Mouse (Mus musculus): ENCODE data around the gene Serpina3b.
"Not testable (repeated sequence)": the region's sequence is repeated elsewhere in the genome, so short reads cannot be mapped to it uniquely, and the experiment has no call there.

Serpina3b gene

GRCm38 (mm10) chr12:104127696-104128095 is at the start of gene Serpina3b:
Serpina3b (plus strand) TSS chr12:104127996.
- no peak for DNase-seq (ENCODE audit: low read depth)

- no peak for DNase-seq (ENCODE audit: low read depth)
Measured at GRCm38 (mm10) chr12:104090119-104090518, 37.7 kb upstream of the Serpina3b start.

GRCm38 (mm10) chr12:104091303-104091702 is 36.5 kb upstream of the Serpina3b start:
- DNase-seq (ENCODE audit: low read depth) = no peak

GRCm38 (mm10) chr12:104100768-104101167 is 27.0 kb upstream of the Serpina3b start, which contains the start of gene Serpina5:
Serpina5 (plus strand) TSS chr12:104101113.
- DNase-seq (ENCODE audit: low read depth) = no peak

GRCm38 (mm10) chr12:104105847-104106246 is 21.9 kb upstream of the Serpina3b start:
- DNase-seq (ENCODE audit: low read depth) = no peak

GRCm38 (mm10) chr12:104106919-104107318 is 20.9 kb upstream of the Serpina3b start:
- no peak for DNase-seq (ENCODE audit: low read depth)

- no peak for DNase-seq (ENCODE audit: low read depth)
Measured at GRCm38 (mm10) chr12:104108507-104108906, 19.3 kb upstream of the Serpina3b start.

- not testable (repeated sequence) for DNase-seq (ENCODE audit: low read depth)
Measured at GRCm38 (mm10) chr12:104112333-104112732, 15.5 kb upstream of the Serpina3b start, which contains the start of gene Serpina3a. Serpina3a (plus strand) TSS chr12:104112724.

- DNase-seq (ENCODE audit: low read depth) = no peak
Measured at GRCm38 (mm10) chr12:104114921-104115579, 12.7 kb upstream of the Serpina3b start.

GRCm38 (mm10) chr12:104123097-104123496 is 4.7 kb upstream of the Serpina3b start:
- DNase-seq (ENCODE audit: low read depth) = no peak

GRCm38 (mm10) chr12:104123996-104124395 is 3.8 kb upstream of the Serpina3b start:
- no peak for DNase-seq (ENCODE audit: low read depth)

- DNase-seq (ENCODE audit: low read depth) = no peak
Measured at GRCm38 (mm10) chr12:104125021-104125560, 2.7 kb upstream of the Serpina3b start.

GRCm38 (mm10) chr12:104131041-104131440 is 3.2 kb downstream of the Serpina3b start:
- DNase-seq (ENCODE audit: low read depth) = no peak

GRCm38 (mm10) chr12:104138216-104138615 is 10.4 kb downstream of the Serpina3b start:
- DNase-seq (ENCODE audit: low read depth) = no peak

GRCm38 (mm10) chr12:104140543-104141103 is 12.8 kb downstream of the Serpina3b start:
- no peak for DNase-seq (ENCODE audit: low read depth)

GRCm38 (mm10) chr12:104141506-104141905 is 13.7 kb downstream of the Serpina3b start:
- no peak for DNase-seq (ENCODE audit: low read depth)

- DNase-seq (ENCODE audit: low read depth) = no peak
Measured at GRCm38 (mm10) chr12:104142427-104142826, 14.6 kb downstream of the Serpina3b start.

GRCm38 (mm10) chr12:104143286-104143685 is 15.5 kb downstream of the Serpina3b start:
- DNase-seq (ENCODE audit: low read depth) = no peak

- no peak for DNase-seq (ENCODE audit: low read depth)
Measured at GRCm38 (mm10) chr12:104145571-104145970, 17.8 kb downstream of the Serpina3b start.

GRCm38 (mm10) chr12:104151989-104152388 is 24.2 kb downstream of the Serpina3b start:
- DNase-seq (ENCODE audit: low read depth) = no peak

- DNase-seq (ENCODE audit: low read depth) = no peak
Measured at GRCm38 (mm10) chr12:104153041-104153645, 25.3 kb downstream of the Serpina3b start.

- no peak for DNase-seq (ENCODE audit: low read depth)
Measured at GRCm38 (mm10) chr12:104153656-104154055, 25.9 kb downstream of the Serpina3b start, which contains the start of gene Serpina3c. Serpina3c (minus strand) TSS chr12:104153870.

GRCm38 (mm10) chr12:104174747-104175146 is 47.0 kb downstream of the Serpina3b start:
- DNase-seq (ENCODE audit: low read depth) = no peak
